Mouse (Mus musculus) forebrain, embryonic 14.5 days (tissue): ENCODE data around the gene Slc2a4. TPM values are rescaled to one million over a fixed set of nuclear protein-coding genes. Genes with fewer than 3 reads are reported as not detected.
"Not testable (repeated sequence)": the region's sequence is repeated elsewhere in the genome, so short reads cannot be mapped to it uniquely, and the experiment has no call there.

ENCODE experiments used
- ATAC-seq: fragments of 200-750 bp; cut with Nextera tagmentation; 2 replicates; pipeline ENCODE4 v1.8.0; 2017; ENCODE audit warnings: mild to moderate bottlenecking, moderate library complexity
- DNase-seq: peaks from one replicate; pipeline ENCODE4 v3.0.0-alpha.2; 2015; ENCODE audit warnings: low spot score
- H3K27ac ChIP-seq: fragments of 300-500 bp; sonication (generic); 2 replicates; pipeline ENCODE4 v1.5.1; 2014; ENCODE audit warnings: low read depth, mild to moderate bottlenecking, control low read depth, low read length, moderate library complexity
- H3K27me3 ChIP-seq: fragments of 300-500 bp; sonication (generic); replicated peaks from 2 replicates; pipeline ENCODE4 v1.6.1; 2014; ENCODE audit warnings: low read length, control low read depth, mixed read lengths; ENCODE audit not compliant: control insufficient read depth, insufficient read depth
- H3K36me3 ChIP-seq: fragments of 300-500 bp; sonication (generic); 2 replicates; pipeline ENCODE4 v1.6.1; 2014; ENCODE audit warnings: low read length, control low read depth; ENCODE audit not compliant: control insufficient read depth, insufficient read depth
- H3K4me1 ChIP-seq: fragments of 300-500 bp; sonication (generic); 2 replicates; pipeline ENCODE4 v1.6.1; 2014; ENCODE audit warnings: antibody characterized with exemption, low read length, control low read depth; ENCODE audit not compliant: control insufficient read depth, insufficient read depth
- H3K4me2 ChIP-seq: fragments of 300-500 bp; sonication (generic); 2 replicates; pipeline ENCODE4 v1.6.1; 2014; ENCODE audit warnings: mild to moderate bottlenecking, control low read depth, low read length
- H3K4me3 ChIP-seq: fragments of 300-500 bp; sonication (generic); 2 replicates; pipeline ENCODE4 v1.5.1; 2014; ENCODE audit warnings: low read depth, low read length, control low read depth
- H3K9ac ChIP-seq: fragments of 300-500 bp; sonication (generic); 2 replicates; pipeline ENCODE4 v1.6.1; 2014; ENCODE audit warnings: mild to moderate bottlenecking, low read length, control low read depth, moderate library complexity
- H3K9me3 ChIP-seq: fragments of 300-500 bp; sonication (generic); replicated peaks from 2 replicates; pipeline ENCODE4 v1.6.1; 2016; ENCODE audit warnings: low read length, control low read depth, mixed read lengths; ENCODE audit not compliant: control insufficient read depth
- WGBS: fragments of 180-500 bp; shearing (Covaris S2); extraction: QIAGEN DNeasy Blood & Tissue Kit; methylation state at CpG from one replicate; pipeline ENCODE4 v1.1.7; 2014; 5-methylcytosine and 5-hydroxymethylcytosine counted together
- polyA plus RNA-seq: library from polyadenylated mRNA; unstranded; fragments of >200 nt; fragmentation: Nextera tagmentation; extraction: Ambion mirVana; gene quantifications from 2 replicates; pipeline ENCODE4 v1.2.1, GENCODE M21; 2014

Slc2a4 gene
- polyA plus RNA-seq, 1 experiment from 2014 or later = 6.7 TPM

- Histone ChIP-seq H3K4me3 (no peak overlapping the region), H3K9me3 (no peaks in the 10 kb centered on the region), H3K9ac (peak overlapping the region; percentile 21; the same call in 1 of the 2 replicates), H3K27me3 (peaks cover 48% of the 10 kb centered on the region), H3K4me2 (0 out of 2 replicates have a peak overlapping the region, but pooled peaks have one; percentile 33), H3K27ac (no peak overlapping the region), H3K4me1 (no peaks in the 10 kb centered on the region), H3K36me3 (peaks cover 27% of the 10 kb centered on the region)
- whole genome bisulfite sequencing = 3% methylated on average over 46 of the region's 49 CpGs
- DNase-seq = no peak
- no peak for ATAC-seq
Measured at GRCm38 (mm10) chr11:69965271-69966005, 17.4 kb upstream of the Slc2a4 start.

- DNase-seq = no peak
- H3K4me3 ChIP-seq = no peak within 1 kb of the TSS
Measured at GRCm38 (mm10) chr11:69964650-69965270, 16.8 kb upstream of the Slc2a4 start, which contains the start of gene Cldn7. Gene Cldn7, plus strand, starts transcription at chr11:69964779.

GRCm38 (mm10) chr11:69961841-69962240 lies 13.9 kb upstream of the Slc2a4 start:
- Histone ChIP-seq H3K4me1 (no peaks in the 10 kb centered on the region), H3K9ac (no peak overlapping the region), H3K4me3 (no peak overlapping the region), H3K4me2 (no peak overlapping the region), H3K36me3 (no peaks in the 10 kb centered on the region), H3K27me3 (peaks cover 37% of the 10 kb centered on the region), H3K9me3 (no peaks in the 10 kb centered on the region), H3K27ac (no peak overlapping the region)
- DNase-seq (no peak), ATAC-seq (no peak)
- WGBS = 50% methylated on average over 5 of the region's 5 CpGs

More at GRCm38 (mm10) chr11:69964650-69965270, 16.8 kb upstream of the Slc2a4 start, which contains the start of gene Cldn7:
- Histone ChIP-seq H3K9ac (no peak within 1 kb of the TSS), H3K27me3 (peaks cover 48% of the 10 kb centered on the region), H3K9me3 (no peaks in the 10 kb centered on the region), H3K36me3 (peaks cover 20% of the 10 kb centered on the region), H3K27ac (no peak within 1 kb of the TSS), H3K4me1 (no peaks in the 10 kb centered on the region), H3K4me2 (no peak within 1 kb of the TSS)
- ATAC-seq = no peak
- 11% methylated on average over 24 of the region's 24 CpGs for WGBS

GRCm38 (mm10) chr11:69960616-69961015 lies 12.6 kb upstream of the Slc2a4 start:
- DNase-seq (no peak), ATAC-seq (no peak)
- Histone ChIP-seq H3K9me3 (no peaks in the 10 kb centered on the region), H3K4me1 (no peaks in the 10 kb centered on the region), H3K9ac (no peak overlapping the region), H3K27me3 (peaks cover 25% of the 10 kb centered on the region), H3K27ac (no peak overlapping the region), H3K4me2 (no peak overlapping the region), H3K4me3 (no peak overlapping the region), H3K36me3 (no peaks in the 10 kb centered on the region)
- WGBS = 27% methylated on average over 5 of the region's 5 CpGs

GRCm38 (mm10) chr11:69956218-69956617 lies 8.2 kb upstream of the Slc2a4 start:
- H3K4me1 ChIP-seq = no peaks in the 10 kb centered on the region
- no peak overlapping the region for H3K4me2 ChIP-seq
- no peaks in the 10 kb centered on the region for H3K27me3 ChIP-seq
- H3K9me3 ChIP-seq = no peaks in the 10 kb centered on the region
- no peak overlapping the region for H3K4me3 ChIP-seq
- no peak overlapping the region for H3K9ac ChIP-seq
- ATAC-seq (no peak), DNase-seq (no peak)
- no peak overlapping the region for H3K27ac ChIP-seq
- no peaks in the 10 kb centered on the region for H3K36me3 ChIP-seq
- 91% methylated on average over 1 of the region's 1 CpGs for WGBS

GRCm38 (mm10) chr11:69955618-69956017 lies 7.6 kb upstream of the Slc2a4 start:
- H3K9ac ChIP-seq, H3K27ac ChIP-seq, H3K4me3 ChIP-seq, H3K4me1 ChIP-seq, H3K9me3 ChIP-seq, H3K4me2 ChIP-seq, H3K36me3 ChIP-seq, DNase-seq, H3K27me3 ChIP-seq, ATAC-seq: not testable (repeated sequence)
- 75% methylated on average over 4 of the region's 4 CpGs for WGBS

GRCm38 (mm10) chr11:69953267-69953915 lies 5.4 kb upstream of the Slc2a4 start:
- Histone ChIP-seq H3K4me1 (peaks cover 4% of the 10 kb centered on the region), H3K9me3 (no peaks in the 10 kb centered on the region), H3K4me3 (no peak overlapping the region), H3K27ac (no peak overlapping the region), H3K4me2 (no peak overlapping the region), H3K9ac (no peak overlapping the region), H3K36me3 (no peaks in the 10 kb centered on the region), H3K27me3 (no peaks in the 10 kb centered on the region)
- DNase-seq (no peak), ATAC-seq (no peak)
- 70% methylated on average over 11 of the region's 11 CpGs for WGBS

GRCm38 (mm10) chr11:69952274-69952673 lies 4.3 kb upstream of the Slc2a4 start:
- ATAC-seq (no peak), DNase-seq (no peak)
- H3K36me3 ChIP-seq = no peaks in the 10 kb centered on the region
- 47% methylated on average over 1 of the region's 1 CpGs for WGBS
- H3K4me3 ChIP-seq = no peak overlapping the region
- no peak overlapping the region for H3K27ac ChIP-seq
- H3K9me3 ChIP-seq = no peaks in the 10 kb centered on the region
- H3K27me3 ChIP-seq = no peaks in the 10 kb centered on the region
- peaks cover 10% of the 10 kb centered on the region for H3K4me1 ChIP-seq
- H3K4me2 ChIP-seq = no peak overlapping the region
- no peak overlapping the region for H3K9ac ChIP-seq
